Mouse (Mus musculus) CH12.LX (cell line): ENCODE results near the gene Il20rb. TPM values are rescaled to one million over a fixed set of nuclear protein-coding genes. Genes with fewer than 3 reads are reported as not detected.

Experiments
- DNase-seq: peaks from one replicate; pipeline ENCODE4 v3.0.0-alpha.2; 2013; ENCODE audit errors: extremely low read depth
- H3K27ac ChIP-seq: 2 replicates; pipeline ENCODE4 v1.5.1; 2012; ENCODE audit warnings: low read depth, mild to moderate bottlenecking, control low read depth, moderate library complexity; ENCODE audit not compliant: insufficient read depth
- H3K27me3 ChIP-seq: replicated peaks from 2 replicates; pipeline ENCODE3; 2012; ENCODE audit warnings: inconsistent platforms
- H3K36me3 ChIP-seq, 2 experiments: replicated peaks in 1 of 2; 2 replicates each; pipeline versions ENCODE3 to v1.6.1; 2012; ENCODE audit warnings: inconsistent platforms in 1 of 2, low read length in 1 of 2, mild to moderate bottlenecking in 1 of 2, mixed read lengths in 1 of 2, moderate library complexity in 1 of 2; ENCODE audit not compliant: control insufficient read depth in 1 of 2, insufficient read depth in 1 of 2
- H3K4me1 ChIP-seq, 2 experiments: 2 replicates each; pipeline ENCODE4 v1.6.1; 2012; ENCODE audit warnings: inconsistent platforms in 1 of 2, moderate library complexity in 1 of 2; ENCODE audit not compliant: insufficient read depth in 2 of 2, control insufficient read depth in 1 of 2
- H3K4me2 ChIP-seq: 2 replicates; pipeline ENCODE4 v1.6.1; 2012; ENCODE audit warnings: low read depth, mild to moderate bottlenecking, control low read depth; ENCODE audit not compliant: poor library complexity, insufficient read depth, severe bottlenecking
- H3K4me3 ChIP-seq, 3 experiments: fragments of 150-350 bp in 1 of 3; sonication (generic) in 1 of 3; replicated peaks in 1 of 3; 2 replicates each; pipeline versions ENCODE3 to v1.5.1; 2011 to 2012; ENCODE audit warnings: low read depth in 2 of 3, low read length in 2 of 3, mild to moderate bottlenecking in 2 of 3, moderate library complexity in 2 of 3, control low read depth in 1 of 3, improper control_type of control experiment in 1 of 3, inconsistent platforms in 1 of 3, mixed read lengths in 1 of 3; ENCODE audit not compliant: poor library complexity in 1 of 3
- H3K79me2 ChIP-seq: replicated peaks from 2 replicates; pipeline ENCODE4 v1.6.1; 2012; ENCODE audit warnings: mild to moderate bottlenecking, moderate library complexity; ENCODE audit not compliant: control insufficient read depth, poor library complexity, insufficient read depth, severe bottlenecking; ENCODE audit errors: extremely low read depth
- H3K9ac ChIP-seq: 2 replicates; pipeline ENCODE4 v1.6.1; 2012; ENCODE audit warnings: low read depth, mild to moderate bottlenecking, control low read depth, moderate library complexity; ENCODE audit not compliant: insufficient read depth
- H3K9me3 ChIP-seq: replicated peaks from 2 replicates; pipeline ENCODE3; 2012; ENCODE audit warnings: low read length, inconsistent platforms, mixed read lengths
- CHD2 ChIP-seq: IDR thresholded peaks from 2 replicates; pipeline ENCODE4 v1.6.1; 2011; ENCODE audit warnings: low read length, improper control_type of control experiment
- CTCF ChIP-seq, 2 experiments: IDR thresholded peaks in 1 of 2; conservative IDR thresholded peaks in 1 of 2; 2 replicates each; pipeline ENCODE4 v1.5.1; 2011 to 2012; ENCODE audit warnings: low read depth in 2 of 2, low read length in 2 of 2, improper control_type of control experiment in 1 of 2, inconsistent platforms in 1 of 2, mild to moderate bottlenecking in 1 of 2, moderate library complexity in 1 of 2
- ELF1 ChIP-seq: IDR thresholded peaks from 2 replicates; pipeline ENCODE4 v1.6.1; 2014; ENCODE audit warnings: low read depth, mild to moderate bottlenecking, inconsistent platforms, low read length, improper control_type of control experiment
- GABPA ChIP-seq: IDR thresholded peaks from 2 replicates; pipeline ENCODE4 v1.6.1; 2012; ENCODE audit warnings: low read depth, low read length, improper control_type of control experiment, inconsistent platforms; ENCODE audit not compliant: insufficient replicate concordance
- IRF4 ChIP-seq: IDR thresholded peaks from 2 replicates; pipeline ENCODE4 v1.6.1; 2014; ENCODE audit warnings: low read depth, mild to moderate bottlenecking, inconsistent platforms, low read length, improper control_type of control experiment
- JUND ChIP-seq: conservative IDR thresholded peaks from 2 replicates; pipeline ENCODE4 v1.6.1; 2011; ENCODE audit warnings: low read depth, low read length, improper control_type of control experiment
- KAT2A ChIP-seq: IDR thresholded peaks from 2 replicates; pipeline ENCODE4 v1.6.1; 2012; ENCODE audit warnings: low read length, improper control_type of control experiment, inconsistent platforms; ENCODE audit not compliant: insufficient replicate concordance
- MAX ChIP-seq: IDR thresholded peaks from 2 replicates; pipeline ENCODE4 v1.6.1; 2011; ENCODE audit warnings: low read length, improper control_type of control experiment
- NRF1 ChIP-seq: IDR thresholded peaks from 2 replicates; pipeline ENCODE4 v1.6.1; 2014; ENCODE audit warnings: low read depth, mild to moderate bottlenecking, inconsistent platforms, low read length, improper control_type of control experiment, moderate library complexity
- PAX5 ChIP-seq: IDR thresholded peaks from 2 replicates; pipeline ENCODE4 v1.6.1; 2012; ENCODE audit warnings: low read length, inconsistent platforms, mixed read lengths
- RAD21 ChIP-seq: IDR thresholded peaks from 2 replicates; pipeline ENCODE4 v1.6.1; 2011; ENCODE audit warnings: low read depth, mild to moderate bottlenecking, low read length, improper control_type of control experiment, moderate library complexity
- RCOR1 ChIP-seq: conservative IDR thresholded peaks from 2 replicates; pipeline ENCODE4 v1.6.1; 2012; ENCODE audit warnings: low read depth, mild to moderate bottlenecking, inconsistent platforms, low read length, improper control_type of control experiment
- SMC3 ChIP-seq: IDR thresholded peaks from 2 replicates; pipeline ENCODE4 v1.6.1; 2011; ENCODE audit warnings: low read depth, low read length, improper control_type of control experiment
- TBP ChIP-seq: conservative IDR thresholded peaks from 2 replicates; pipeline ENCODE4 v1.6.1; 2011; ENCODE audit warnings: low read depth, low read length, improper control_type of control experiment
- UBTF ChIP-seq: IDR thresholded peaks from 2 replicates; pipeline ENCODE4 v1.6.1; 2012; ENCODE audit warnings: low read depth, mild to moderate bottlenecking, inconsistent platforms, low read length, improper control_type of control experiment, moderate library complexity
- ZC3H11A ChIP-seq: IDR thresholded peaks from 2 replicates; pipeline ENCODE4 v1.6.1; 2012; ENCODE audit warnings: low read depth, mild to moderate bottlenecking, inconsistent platforms, low read length, improper control_type of control experiment
- ZKSCAN1 ChIP-seq: IDR thresholded peaks from 2 replicates; pipeline ENCODE4 v1.6.1; 2012; ENCODE audit warnings: low read depth, inconsistent platforms, low read length, improper control_type of control experiment, borderline replicate concordance
- ZNF384 ChIP-seq: IDR thresholded peaks from 2 replicates; pipeline ENCODE4 v1.6.1; 2012; ENCODE audit warnings: low read depth, low read length, improper control_type of control experiment, inconsistent platforms
- dilution Hi-C: fragments of 300-500 bp; cut with MboI; formaldehyde crosslinking; loops from 2 replicates; pipeline ENCODE4 v1.14.3; 2020; ENCODE audit warnings: low sequenced_read_pairs; ENCODE audit not compliant: extremely low pct_unique_long_range_greater_than_20kb, extremely low pct_ligation_motif_present
- in situ Hi-C: fragments of 300-500 bp; cut with MboI; formaldehyde crosslinking; loops from 3 replicates; pipeline ENCODE4 v1.14.3; 2019; ENCODE audit warnings: low sequenced_read_pairs, low pct_ligation_motif_present, low pct_unique_long_range_greater_than_20kb, mixed read lengths
- polyA plus RNA-seq: library from polyadenylated mRNA; unstranded; fragments of >175 nt; gene quantifications from 2 replicates; pipeline ENCODE4 v1.2.1, GENCODE M21; 2012; ENCODE audit warnings: low read depth; ENCODE audit not compliant: insufficient read length
- total RNA-seq, 2 experiments: library from RNA; depleted of rRNA; stranded (reverse); fragments of 300-350 nt in 1 of 2; fragments of >200 nt in 1 of 2; gene quantifications; 2 replicates each; pipeline ENCODE4 v1.2.3; 2012 to 2014

Il20rb gene
- total and polyA plus RNA-seq, 3 experiments: 0.42 to 3.1 (median 1.2) TPM

DNA sequence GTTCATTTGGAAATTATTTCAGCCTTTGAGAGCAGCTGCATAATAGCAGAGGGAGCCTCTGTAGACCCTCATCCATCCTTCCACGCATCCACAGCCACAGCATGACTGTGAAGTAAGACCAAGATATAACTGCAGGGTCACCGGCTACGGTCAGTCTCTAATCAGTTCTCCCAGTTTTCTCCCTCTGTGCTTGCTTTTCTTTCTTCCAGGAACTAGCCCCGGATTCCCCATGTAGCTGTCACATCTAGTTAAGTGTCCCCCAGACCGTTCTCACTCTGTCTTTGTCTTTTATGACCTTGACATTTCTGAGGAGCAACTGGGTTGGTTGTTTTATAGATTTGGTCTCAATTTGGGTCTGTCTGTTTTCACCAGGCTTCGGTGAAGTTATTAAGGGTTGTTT is 5.0 kb downstream of the Il20rb start:
- in situ Hi-C loops (no loop called here), dilution Hi-C loops (no loop called here)
- DNase-seq: no peak
- no peak overlapping the region for H3K27ac ChIP-seq
- H3K36me3 ChIP-seq: peaks cover 0 to 34% of the 10 kb centered on the region in 2 experiments
- H3K9ac ChIP-seq: no peak overlapping the region
- no peak overlapping the region for H3K4me3 ChIP-seq
- no peaks in the 10 kb centered on the region for H3K9me3 ChIP-seq
- H3K4me2 ChIP-seq: no peak overlapping the region
- no peak for TF ChIP-seq ZKSCAN1
- no peak for TF ChIP-seq IRF4
- no peak for TF ChIP-seq RCOR1
- TF ChIP-seq ZC3H11A: no peak
- no peak for TF ChIP-seq KAT2A
- TF ChIP-seq ZNF384: no peak
- TF ChIP-seq SMC3: no peak
- H3K79me2 ChIP-seq: no peaks in the 10 kb centered on the region
- H3K27me3 ChIP-seq: no peaks in the 10 kb centered on the region
- no peaks in the 10 kb centered on the region for H3K4me1 ChIP-seq

- Histone ChIP-seq H3K27me3 (no peaks in the 10 kb centered on the region), H3K27ac (no peak overlapping the region), H3K79me2 (no peaks in the 10 kb centered on the region), H3K4me1 (no peaks in the 10 kb centered on the region), H3K4me3 (no peak overlapping the region), H3K9me3 (no peaks in the 10 kb centered on the region), H3K4me2 (no peak overlapping the region), H3K36me3 (peaks cover 0 to 18% of the 10 kb centered on the region in 2 experiments), H3K9ac (no peak overlapping the region)
- DNase-seq: no peak
- TF ChIP-seq PAX5: no peak
- no peak for TF ChIP-seq UBTF
- TF ChIP-seq ELF1: no peak
- TF ChIP-seq JUND: no peak
- no peak for TF ChIP-seq IRF4
- no peak for TF ChIP-seq MAX
- no peak for TF ChIP-seq TBP
- in situ Hi-C loops: loop anchor here (25.0 kb wide), 1 partner anchor 438 kb away; no protein-coding TSS in a partner anchor
- dilution Hi-C loops: no loop called here
These were observed 12.5 kb downstream of the Il20rb start for GRCm38 (mm10) chr9:100474056-100474455.

GRCm38 (mm10) chr9:100473361-100473760 is 13.2 kb downstream of the Il20rb start:
- in situ Hi-C loops: loop anchor here (25.0 kb wide), 1 partner anchor 439 kb away; no protein-coding TSS in a partner anchor
- no peak for TF ChIP-seq CHD2
- no peak for TF ChIP-seq CTCF (conservative IDR thresholded peaks at IDR 0.05 in 1 of 2, IDR thresholded peaks at IDR 0.05 in 1 of 2; ENCODE audit: low read depth in 2 of 2, low read length in 2 of 2)
- no peak for TF ChIP-seq NRF1
- TF ChIP-seq GABPA: no peak
- TF ChIP-seq ZC3H11A: no peak
- no peak for TF ChIP-seq ZKSCAN1
- TF ChIP-seq RAD21: no peak
- no peak for TF ChIP-seq IRF4
- TF ChIP-seq, all 38 proteins: peak for 0
- Histone ChIP-seq H3K9ac (no peak overlapping the region), H3K4me2 (no peak overlapping the region), H3K27me3 (no peaks in the 10 kb centered on the region), H3K4me3 (no peak overlapping the region), H3K27ac (no peak overlapping the region), H3K4me1 (no peaks in the 10 kb centered on the region), H3K79me2 (no peaks in the 10 kb centered on the region), H3K36me3 (peaks cover 0 to 17% of the 10 kb centered on the region in 2 experiments), H3K9me3 (no peaks in the 10 kb centered on the region)
- DNase-seq: no peak
- dilution Hi-C loops: no loop called here
